Mouse (Mus musculus): ENCODE results near the gene Cops6.

- TF ChIP-seq CTCF (IDR thresholded peaks at IDR 0.05; ENCODE audit: low read depth, low read length) (no peak), GATA1 (IDR thresholded peaks at IDR 0.05; ENCODE audit: borderline replicate concordance, low read length) (no peak)
These were observed 12.3 kb downstream of the Cops6 start for GRCm38 (mm10) chr5:138173217-138173616.

Data from G1E (cell line).